In genomic region chr5:123039120-123039752, GRCm38 (mm10) we compare ENCODE assay signal across 8 mouse cellular contexts. TPM values are rescaled to one million over a fixed set of nuclear protein-coding genes. Genes with fewer than 3 reads are reported as not detected.
A peak's percentile ranks its signal among the peaks of the same experiment; 100 is the strongest.
DNase-seq lines count a peak whose midpoint lies in the region; ATAC-seq lines count a peak whose summit lies in the region.

No protein-coding gene starts in this region.

- H3K9ac ChIP-seq in hindbrain, embryonic 16.5 days (ENCODE audit: low read depth, low read length) = no peak overlapping the region
- peak overlapping the region; percentile 58 for H3K9ac ChIP-seq in liver, embryonic 12.5 days

- H3K27ac ChIP-seq in hindbrain, embryonic 16.5 days (ENCODE audit: low read depth, low read length) = no peak overlapping the region
- H3K27ac ChIP-seq in liver, embryonic 12.5 days = peak overlapping the region; percentile 75

- WGBS in hindbrain, embryonic 16.5 days = 6% methylated on average over 25 of the region's 25 CpGs
- 3% methylated on average over 25 of the region's 25 CpGs for WGBS in liver, embryonic 12.5 days (ENCODE audit: insufficient replicate concordance)

- ATAC-seq in hindbrain, embryonic 16.5 days = no peak
- peak; percentile 87 for ATAC-seq in liver, embryonic 12.5 days
- ATAC-seq in monocyte, adult 5-6 weeks (replicated peaks; ENCODE audit: insufficient number of reproducible peaks, low FRiP score, low TSS enrichment, poor library complexity, severe bottlenecking) = peak; percentile 94

- no peaks in the 10 kb centered on the region; the same call in 1 of the 2 replicates for H3K27me3 ChIP-seq in hindbrain, embryonic 16.5 days (replicated peaks; ENCODE audit: control insufficient read depth, insufficient read depth, low read length)
- no peaks in the 10 kb centered on the region for H3K27me3 ChIP-seq in liver, embryonic 12.5 days (replicated peaks)

- DNase-seq in Muller cell, postnatal 12 days (ENCODE audit: inconsistent ontology term) = peak; percentile 63
- DNase-seq in c-Kit-negative CD71-positive TER-119-positive erythroid progenitor cells, embryonic 14.5 days (ENCODE audit: low read depth, low spot score) = peak; percentile 73
- peak; percentile 78 for DNase-seq in gastrocnemius, postnatal 10 days
- DNase-seq in thymus, adult 18-20 months = peak; percentile 79 to 80
- no peak for DNase-seq in frontal cortex, postnatal 10 days (ENCODE audit: low spot score in 2 of 2)

- peak overlapping the region; percentile 52 for H3K4me2 ChIP-seq in hindbrain, embryonic 16.5 days (ENCODE audit: low read length)
- peak overlapping the region; percentile 77 for H3K4me2 ChIP-seq in liver, embryonic 12.5 days

- H3K9me3 ChIP-seq in hindbrain, embryonic 16.5 days (ENCODE audit: control insufficient read depth, low read length) = no peaks in the 10 kb centered on the region
- H3K9me3 ChIP-seq in liver, embryonic 12.5 days (replicated peaks) = no peaks in the 10 kb centered on the region

- peaks cover 2% of the 10 kb centered on the region; the same call in 1 of the 2 replicates for H3K4me1 ChIP-seq in hindbrain, embryonic 16.5 days (ENCODE audit: control insufficient read depth, insufficient read depth, low read depth, low read length)
- peaks cover 50% of the 10 kb centered on the region for H3K4me1 ChIP-seq in liver, embryonic 12.5 days

- no peaks in the 10 kb centered on the region for H3K36me3 ChIP-seq in hindbrain, embryonic 16.5 days (ENCODE audit: control insufficient read depth, insufficient read depth, low read length)
- no peaks in the 10 kb centered on the region for H3K36me3 ChIP-seq in liver, embryonic 12.5 days

- H3K4me3 ChIP-seq in hindbrain, embryonic 16.5 days (ENCODE audit: low read length) = peak overlapping the region; percentile 21
- peak overlapping the region; percentile 54 for H3K4me3 ChIP-seq in liver, embryonic 12.5 days

RNA-seq across cellular contexts. Expression of gene Morn3, which starts 7.6 kb away (rescaled TPM):
- total RNA-seq in gastrocnemius, postnatal 10 days (2021) = not detected
- 0.47 and 0.81 TPM in 2 replicates for polyA plus RNA-seq in hindbrain, embryonic 16.5 days (2015; fragmentation: Nextera tagmentation; extraction: Ambion mirVana)
- not detected in 2 replicates for polyA plus RNA-seq in liver, embryonic 12.5 days (2016; fragmentation: Nextera tagmentation; extraction: Ambion mirVana)
- total RNA-seq in monocyte, adult 5-6 weeks (2017) = not detected in 3 replicates

RNA-seq across cellular contexts. Expression of gene Orai1, which starts 24.4 kb away (rescaled TPM):
- 10 to 100 TPM; 43.8 to 45.4 TPM for total RNA-seq in gastrocnemius, postnatal 10 days (2021)
- polyA plus RNA-seq in hindbrain, embryonic 16.5 days (2015; fragmentation: Nextera tagmentation; extraction: Ambion mirVana) = 14.2 TPM in 2 replicates
- 11.6 and 11.9 TPM in 2 replicates for polyA plus RNA-seq in liver, embryonic 12.5 days (2016; fragmentation: Nextera tagmentation; extraction: Ambion mirVana)
- 14.6 to 21.8 TPM (median 17.2 TPM) in 3 replicates for total RNA-seq in monocyte, adult 5-6 weeks (2017)

RNA-seq across cellular contexts. Expression of gene Tmem120b, which starts 29.0 kb away (rescaled TPM):
- total RNA-seq in gastrocnemius, postnatal 10 days (2021) = 10 to 100 TPM; 16.3 to 16.9 TPM
- polyA plus RNA-seq in hindbrain, embryonic 16.5 days (2015; fragmentation: Nextera tagmentation; extraction: Ambion mirVana) = 17.3 and 19.8 TPM in 2 replicates
- polyA plus RNA-seq in liver, embryonic 12.5 days (2016; fragmentation: Nextera tagmentation; extraction: Ambion mirVana) = 28.2 and 30.3 TPM in 2 replicates
- total RNA-seq in monocyte, adult 5-6 weeks (2017) = 0.67 to 3.5 TPM (median 2.0 TPM) in 3 replicates

RNA-seq across cellular contexts. Expression of gene Kdm2b, which starts 49.6 kb away (rescaled TPM):
- 10 to 100 TPM; 18.4 to 23.8 TPM for total RNA-seq in gastrocnemius, postnatal 10 days (2021)
- 88.8 and 99.8 TPM in 2 replicates for polyA plus RNA-seq in hindbrain, embryonic 16.5 days (2015; fragmentation: Nextera tagmentation; extraction: Ambion mirVana)
- polyA plus RNA-seq in liver, embryonic 12.5 days (2016; fragmentation: Nextera tagmentation; extraction: Ambion mirVana) = 28.9 and 30.6 TPM in 2 replicates
- total RNA-seq in monocyte, adult 5-6 weeks (2017) = 24.1 to 26.8 TPM (median 25.5 TPM) in 3 replicates

Comparison
In these comparisons a context has a peak if more than half of its experiments do, and no peak if none do; other contexts are left out.
1. DNase-seq: peak in Muller cell, postnatal 12 days (single experiment), c-Kit-negative CD71-positive TER-119-positive erythroid progenitor cells, embryonic 14.5 days (single experiment), gastrocnemius, postnatal 10 days (single experiment) and thymus, adult 18-20 months (2 of 2); none in frontal cortex, postnatal 10 days (0 of 2).